Mouse (Mus musculus): ENCODE results near the gene Atp23. TPM values are rescaled to one million over a fixed set of nuclear protein-coding genes. Genes with fewer than 3 reads are reported as not detected.
"Not testable (repeated sequence)": the region's sequence is repeated elsewhere in the genome, so short reads cannot be mapped to it uniquely, and the experiment has no call there.

Gene Atp23
- total RNA-seq, 2 experiments from 2014 or later, result 9.2 to 9.7 TPM

- intact Hi-C loops (cut with DNase I), result loop anchor here (10.0 kb wide), 1 partner anchor 355 kb away; no protein-coding TSS in a partner anchor
- no peak for DNase-seq (ENCODE audit: low spot score in 2 of 2)
Measured at GRCm38 (mm10) chr10:126840266-126840665, 60.9 kb downstream of the Atp23 start.

DNA sequence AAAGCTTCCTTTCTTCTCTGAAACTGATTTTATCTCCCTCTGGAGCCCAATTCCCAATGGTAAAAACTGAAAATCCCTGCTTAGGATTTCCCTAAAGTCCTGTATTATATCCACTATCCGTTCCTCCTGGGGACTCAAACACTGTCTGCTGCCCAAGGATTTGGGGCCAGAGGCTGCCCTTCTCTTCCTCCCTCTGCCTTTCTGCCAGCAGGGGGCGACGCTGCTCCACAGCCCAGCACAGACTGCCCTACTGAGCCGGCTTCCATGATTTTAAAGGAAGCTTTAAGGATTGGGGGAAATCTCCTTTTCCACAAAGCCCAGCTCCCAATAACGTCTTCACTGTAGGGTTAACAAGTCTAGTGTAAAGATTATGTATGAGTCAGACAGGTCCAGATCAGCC lies 68.1 kb downstream of the Atp23 start:
- DNase-seq (ENCODE audit: low spot score in 2 of 2), result no peak
- intact Hi-C loops (cut with DNase I), result loop anchor here (1.0 kb wide), 1 partner anchor 36 kb away; no protein-coding TSS in a partner anchor

DNA sequence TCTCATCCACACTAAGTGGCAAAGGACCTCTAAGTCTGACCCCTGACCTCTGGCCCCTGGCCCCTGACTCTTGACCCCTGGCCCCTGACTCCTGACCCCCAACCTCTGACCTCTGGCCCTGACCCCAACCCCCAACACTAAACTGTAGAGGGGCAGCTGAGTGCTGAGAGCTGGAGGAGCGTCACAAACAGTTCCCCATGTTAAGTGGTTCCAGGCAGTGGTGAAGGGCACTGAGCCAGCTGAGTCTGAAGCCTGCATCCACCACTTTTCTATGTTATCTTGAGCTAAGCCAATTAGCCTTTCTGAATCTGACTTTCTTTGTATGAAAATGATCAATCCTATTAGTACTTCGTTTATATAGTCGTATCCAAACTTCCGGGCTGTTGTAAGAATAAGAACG lies 69.8 kb downstream of the Atp23 start:
- intact Hi-C loops (cut with DNase I), result no loop called here
- no peak for DNase-seq (ENCODE audit: low spot score in 2 of 2)

GRCm38 (mm10) chr10:126828618-126829017 lies 72.5 kb downstream of the Atp23 start:
- intact Hi-C loops (cut with DNase I), result no loop called here
- DNase-seq (ENCODE audit: low spot score in 2 of 2), result no peak

GRCm38 (mm10) chr10:126827941-126828593 lies 73.1 kb downstream of the Atp23 start:
- intact Hi-C loops (cut with DNase I), result no loop called here
- DNase-seq (ENCODE audit: low spot score in 2 of 2), result peak in 1 of 2 experiments; percentile 65

DNA sequence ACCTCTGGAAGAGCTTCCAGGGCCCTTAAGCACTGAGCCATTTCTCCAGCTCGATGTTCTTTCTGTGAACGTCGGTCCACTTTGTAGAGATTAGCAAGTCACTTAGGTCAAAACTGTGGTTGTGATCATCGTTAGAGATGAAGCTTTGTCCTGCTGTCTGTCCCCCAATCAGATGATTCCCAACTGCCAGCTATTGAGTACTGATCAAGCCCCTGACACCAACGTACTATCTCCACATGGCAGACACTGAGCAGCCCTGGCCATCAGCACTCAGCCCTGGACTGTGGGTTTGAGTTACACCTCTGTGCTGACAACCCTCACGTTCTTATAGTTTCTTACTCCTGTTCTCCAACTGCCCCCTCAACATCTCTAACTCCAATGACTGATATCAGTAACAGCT lies 74.2 kb downstream of the Atp23 start:
- intact Hi-C loops (cut with DNase I), result no loop called here
- no peak for DNase-seq (ENCODE audit: low spot score in 2 of 2)

DNA sequence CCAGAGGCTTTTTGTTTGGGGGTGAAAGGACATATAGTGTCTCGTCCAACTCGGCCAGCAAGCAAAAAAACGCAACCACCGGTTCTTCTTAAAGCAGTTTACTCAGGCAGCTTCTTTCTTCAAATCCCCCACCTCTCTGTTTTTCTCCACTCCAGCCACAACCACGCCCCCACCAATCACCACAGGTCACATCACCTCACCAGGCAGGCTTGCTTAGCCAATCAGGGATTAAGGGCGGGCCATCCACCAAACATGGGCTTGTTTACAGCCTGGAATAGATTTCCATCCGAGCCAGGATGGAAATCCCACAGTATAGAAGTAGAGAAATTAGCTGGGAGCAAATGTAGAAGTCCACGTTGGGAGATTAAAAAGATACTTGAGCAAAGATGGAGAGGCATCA lies 74.9 kb downstream of the Atp23 start:
- DNase-seq (ENCODE audit: low spot score in 2 of 2); intact Hi-C loops (cut with DNase I): not testable (repeated sequence)

DNA sequence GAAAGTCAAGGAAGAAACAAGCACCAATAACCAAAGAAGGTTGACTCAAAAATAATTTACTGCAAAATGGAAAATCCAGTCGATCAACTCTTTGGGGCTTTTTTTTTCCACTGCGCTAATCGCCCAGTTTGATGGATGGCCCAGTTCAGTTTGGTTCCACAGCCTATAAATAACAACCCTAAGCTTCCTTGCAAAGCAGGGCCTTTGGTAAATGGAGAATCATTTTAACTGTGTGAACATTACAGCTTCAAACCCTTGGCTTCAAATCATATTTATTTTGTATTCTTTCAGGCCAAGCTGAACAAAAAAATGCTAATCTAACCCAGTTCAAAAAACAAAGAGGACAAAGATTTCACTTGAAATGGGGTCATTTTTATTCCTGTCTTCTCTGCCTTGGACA lies 78.7 kb downstream of the Atp23 start:
- intact Hi-C loops (cut with DNase I), result no loop called here
- peak in 1 of 2 experiments; percentile 34 for DNase-seq (ENCODE audit: low spot score in 2 of 2)

Other genes with a start within 250 kb of the Atp23 start
- gene Ctdsp2, start 77.4 kb upstream of the Atp23 start, total RNA-seq (2021), result 10 to 100 TPM; 69.2 to 80.7 TPM
- under 1 TPM in 1 of 2 experiments, not detected in 1; 0.25 TPM for gene Avil, start 99.4 kb upstream of the Atp23 start, total RNA-seq (2021)
- gene Tsfm, start 129.5 kb upstream of the Atp23 start, total RNA-seq (2021), result 10 to 100 TPM; 30.1 to 37.1 TPM
- 1 to 10 TPM; 8.7 to 9.7 TPM for gene Mettl1, start 140.1 kb upstream of the Atp23 start, total RNA-seq (2021)
- under 1 TPM; 0.16 to 0.25 TPM for gene Eef1akmt3, start 140.2 kb upstream of the Atp23 start, total RNA-seq (2021)
- 1 to 10 TPM in 1 of 2 experiments, under 1 TPM in 1; 0.57 to 1.1 TPM for gene Cyp27b1, start 146.9 kb upstream of the Atp23 start, total RNA-seq (2021)
- 10 to 100 TPM; 21.7 to 21.8 TPM for gene March9, start 158.8 kb upstream of the Atp23 start, total RNA-seq (2021)
- gene Cdk4, start 162.2 kb upstream of the Atp23 start, total RNA-seq (2021), result 10 to 100 TPM; 84.9 to 86.2 TPM
- gene Tspan31, start 168.9 kb upstream of the Atp23 start, total RNA-seq (2021), result 10 to 100 TPM; 65.5 to 71.5 TPM
- gene Agap2, start 173.9 kb upstream of the Atp23 start, total RNA-seq (2021), result 100 to 1,000 TPM; 678 to 689 TPM
- gene Os9, start 219.8 kb upstream of the Atp23 start, total RNA-seq (2021), result 100 to 1,000 TPM; 106 to 112 TPM